Mouse (Mus musculus): ENCODE data around the gene Nudt8. TPM values are rescaled to one million over a fixed set of nuclear protein-coding genes. Genes with fewer than 3 reads are reported as not detected.
"Not testable (repeated sequence)": the region's sequence is repeated elsewhere in the genome, so short reads cannot be mapped to it uniquely, and the experiment has no call there.

The Nudt8 gene
- total RNA-seq (2021): 10 to 100 TPM in 1 of 2 experiments, 1 to 10 TPM in 1; 8.5 to 10.3 TPM
- long read RNA-seq, experiment 1, partial matches to known transcripts: 0 of 6 reads
- long read RNA-seq, experiment 1, other reads (novel, unspliced or antisense): 0 of 6 reads
- long read RNA-seq, experiment 2, transcript Nudt8-201 (4 exons, 787 nt): major isoform, 5 of 7 reads
- long read RNA-seq, experiment 2, partial matches to known transcripts: 0 of 7 reads
- long read RNA-seq, experiment 2, other reads (novel, unspliced or antisense): 0 of 7 reads

DNA sequence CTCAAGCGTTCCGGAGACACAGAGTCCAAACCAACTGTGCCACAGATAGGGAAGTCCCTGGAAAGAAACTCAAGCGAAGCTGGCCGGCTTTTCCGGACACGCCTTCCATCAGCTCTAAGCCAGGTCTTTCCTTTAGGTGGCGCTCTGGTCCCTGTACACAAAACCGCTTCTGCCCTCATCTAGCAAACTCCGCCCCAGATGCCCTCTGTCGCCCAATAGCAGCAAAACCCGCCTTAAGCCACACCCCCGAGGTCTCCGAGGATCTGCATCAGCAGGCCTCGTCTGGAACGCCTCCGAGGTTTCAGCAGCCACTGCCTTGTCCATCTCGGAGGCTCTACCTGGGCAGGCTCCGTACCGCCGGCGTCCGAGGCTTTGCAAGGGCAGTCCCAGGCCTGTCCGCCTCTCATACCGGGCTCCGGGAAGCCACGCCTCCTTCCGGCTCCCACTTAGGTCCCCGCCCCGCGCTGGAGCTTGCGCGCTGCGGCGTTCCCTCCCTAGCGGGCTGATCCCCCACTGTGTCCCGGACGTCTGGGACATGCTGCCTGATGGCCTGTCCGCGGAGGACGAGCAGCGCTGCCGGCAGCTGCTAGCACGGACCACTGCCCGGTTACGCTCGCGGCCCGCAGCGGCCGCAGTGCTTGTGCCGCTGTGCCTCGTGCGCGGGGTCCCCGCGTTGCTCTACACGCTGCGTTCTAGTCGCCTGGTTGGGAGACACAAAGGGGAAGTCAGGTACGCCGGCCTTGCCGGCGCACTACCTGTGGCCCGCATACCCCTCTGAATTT is at the start of gene Nudt8, which contains the start of gene Gm49405:
Nudt8 (plus strand) TSS at position 462 of the 782 bp plus-strand sequence.
Gm49405 (plus strand) TSS at position 508 of the 782 bp plus-strand sequence.
- intact Hi-C loops (cut with DNase I): no loop called here
- peak; percentile 94 to 97 for DNase-seq (ENCODE audit: low spot score in 2 of 2)

DNA sequence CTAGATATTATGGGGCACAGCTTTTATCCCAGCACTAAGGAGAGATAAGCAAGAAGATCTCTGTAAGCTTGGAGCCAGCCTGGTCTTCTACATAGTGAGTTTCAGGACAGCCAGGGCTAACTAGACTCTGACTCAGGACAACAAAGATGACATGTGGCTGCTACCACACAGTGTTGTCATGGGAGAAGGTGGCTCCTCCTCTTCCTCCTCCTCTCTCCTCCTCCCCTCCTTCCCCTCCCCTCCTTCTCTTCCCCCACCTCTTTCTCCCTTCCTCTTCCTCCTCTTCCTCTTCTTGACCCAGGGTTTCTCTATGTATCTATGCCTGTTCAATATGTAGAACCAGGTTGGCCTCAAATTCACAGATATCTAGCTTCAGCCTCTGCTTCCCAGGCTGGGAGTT is 48.9 kb upstream of the Nudt8 start:
- DNase-seq (ENCODE audit: low spot score in 2 of 2): no peak
- intact Hi-C loops (cut with DNase I): loop anchor here (10.0 kb wide), 1 partner anchor 133 kb away; the partner anchor contains the start of gene Cabp2

DNA sequence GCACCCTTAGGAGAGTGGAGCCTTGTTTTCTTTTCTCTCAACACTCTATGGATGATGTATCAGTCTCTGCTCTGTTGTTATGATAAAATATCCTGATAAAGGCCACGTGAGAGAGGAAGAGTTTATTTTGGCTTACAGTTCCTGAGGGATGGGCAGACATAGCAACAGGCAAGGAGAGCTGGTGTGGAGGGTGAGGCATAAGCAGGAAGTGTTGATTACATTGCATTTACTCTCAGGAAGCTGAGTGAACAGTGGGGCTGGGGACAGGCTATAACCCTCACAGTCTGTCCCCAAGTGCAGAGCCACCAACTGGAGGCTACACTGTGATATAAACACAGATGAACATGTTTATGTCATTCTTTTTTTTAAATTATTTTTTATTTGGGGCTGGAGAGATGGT is 48.3 kb upstream of the Nudt8 start:
- intact Hi-C loops (cut with DNase I): loop anchor here (10.0 kb wide), 1 partner anchor 133 kb away; the partner anchor contains the start of gene Cabp2
- DNase-seq (ENCODE audit: low spot score in 2 of 2): no peak

DNA sequence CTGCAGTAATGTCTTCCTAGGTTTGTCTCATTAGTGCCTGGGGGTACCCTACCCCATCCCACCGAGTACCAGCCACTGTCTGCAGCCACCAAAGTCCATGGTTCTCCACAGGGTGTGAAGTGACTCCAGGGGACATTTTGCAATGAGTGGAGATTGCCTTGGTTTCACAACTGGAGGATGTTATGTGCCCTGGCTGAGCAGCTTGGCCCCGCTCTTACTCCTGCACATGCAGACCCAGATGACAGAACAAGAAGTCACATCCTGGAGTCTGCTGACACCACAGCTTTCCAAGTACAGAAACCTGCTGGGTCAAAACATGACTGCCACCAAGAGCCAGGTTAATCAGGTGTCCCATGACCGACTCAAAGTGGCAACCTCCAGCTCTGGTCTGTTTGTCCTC is 45.3 kb upstream of the Nudt8 start:
- no peak for DNase-seq (ENCODE audit: low spot score in 2 of 2)
- intact Hi-C loops (cut with DNase I): loop anchor here (10.0 kb wide), 1 partner anchor 130 kb away; the partner anchor contains the start of gene Cabp2

DNA sequence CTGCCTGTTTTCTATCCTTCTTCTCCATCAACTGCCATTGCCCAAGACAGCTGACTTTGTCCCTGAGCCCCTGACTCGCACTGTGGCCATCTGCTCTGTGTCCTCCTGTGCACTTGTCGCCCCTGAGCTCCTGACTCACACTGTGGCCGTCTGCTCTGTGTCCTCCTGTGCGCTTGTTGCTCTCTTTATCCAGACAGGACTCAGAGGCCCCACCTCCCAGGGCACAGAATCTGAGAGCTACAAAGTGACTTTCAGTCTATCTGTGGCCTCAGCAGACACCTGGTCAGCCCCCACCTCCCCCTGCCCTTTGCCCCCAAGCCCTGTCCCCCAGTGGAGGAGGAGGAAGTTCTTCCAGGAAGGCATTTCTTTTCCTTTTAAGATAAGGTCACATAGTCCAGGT is 44.6 kb upstream of the Nudt8 start:
- DNase-seq (ENCODE audit: low spot score in 2 of 2): no peak
- intact Hi-C loops (cut with DNase I): loop anchor here (10.0 kb wide), 1 partner anchor 129 kb away; the partner anchor contains the start of gene Cabp2

DNA sequence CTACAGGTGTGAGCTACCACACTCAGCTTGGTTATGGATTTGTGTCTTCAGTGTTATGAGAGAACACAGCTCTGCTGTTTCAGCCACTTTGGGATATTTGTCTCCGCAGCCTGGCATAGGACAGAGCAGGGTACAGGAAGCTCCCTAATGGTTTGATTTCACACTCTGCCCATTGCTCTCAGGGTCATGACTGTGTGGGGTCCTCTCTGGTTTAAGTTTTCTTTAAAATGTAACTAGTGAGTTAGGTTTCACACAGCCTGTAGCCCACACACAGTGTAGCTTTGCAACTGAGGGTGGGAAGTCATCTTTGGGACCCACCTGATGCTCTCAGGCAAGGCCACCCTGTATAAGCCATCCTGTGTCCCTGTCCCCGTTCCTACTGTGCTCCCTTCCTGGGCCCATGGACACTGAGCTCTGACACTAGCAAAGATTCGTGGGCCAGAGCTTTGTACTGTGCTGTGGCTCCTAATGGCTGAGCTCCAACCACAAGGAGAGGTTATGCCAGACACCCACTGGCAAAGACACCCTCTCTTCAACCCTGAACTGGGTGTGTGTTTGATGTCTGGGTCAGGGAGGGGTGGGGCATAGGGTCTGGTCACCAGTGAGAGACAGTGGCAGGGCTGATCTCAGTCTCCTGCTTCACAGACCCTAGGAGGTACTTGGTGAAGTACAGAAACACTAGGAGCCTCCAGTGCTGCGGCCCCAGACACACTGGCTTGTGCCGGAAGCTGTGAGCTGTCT is 42.9 kb upstream of the Nudt8 start:
- DNase-seq (ENCODE audit: low spot score in 2 of 2): not testable (repeated sequence)
- intact Hi-C loops (cut with DNase I): loop anchor here (10.0 kb wide), 1 partner anchor 127 kb away; the partner anchor contains the start of gene Cabp2

DNA sequence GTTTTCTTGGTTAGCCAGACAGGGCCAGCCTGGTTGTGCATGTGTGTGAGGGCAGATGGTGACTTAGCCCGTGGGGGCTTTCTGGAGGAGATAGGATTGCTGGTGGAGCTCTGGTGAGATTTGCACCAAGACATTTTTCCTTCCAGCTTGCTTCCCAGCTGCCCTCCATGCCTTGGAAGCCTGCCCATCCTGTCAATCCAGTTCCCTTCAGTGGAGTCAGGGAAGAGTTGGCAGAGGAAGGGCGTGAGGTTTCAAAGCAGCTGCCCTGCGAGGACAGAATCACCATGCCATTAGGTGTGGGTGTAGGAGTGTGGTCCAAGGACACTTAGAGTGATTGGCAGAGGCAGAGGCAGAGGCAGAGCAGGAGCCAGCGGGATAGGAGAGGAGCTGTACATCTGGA is 41.9 kb upstream of the Nudt8 start, which contains the start of gene Aldh3b3:
Aldh3b3 (plus strand) TSS at position 176 of the 400 bp plus-strand sequence.
- no peak for DNase-seq (ENCODE audit: low spot score in 2 of 2)
- intact Hi-C loops (cut with DNase I): loop anchor here (10.0 kb wide), 1 partner anchor 126 kb away; the partner anchor contains the start of gene Cabp2

DNA sequence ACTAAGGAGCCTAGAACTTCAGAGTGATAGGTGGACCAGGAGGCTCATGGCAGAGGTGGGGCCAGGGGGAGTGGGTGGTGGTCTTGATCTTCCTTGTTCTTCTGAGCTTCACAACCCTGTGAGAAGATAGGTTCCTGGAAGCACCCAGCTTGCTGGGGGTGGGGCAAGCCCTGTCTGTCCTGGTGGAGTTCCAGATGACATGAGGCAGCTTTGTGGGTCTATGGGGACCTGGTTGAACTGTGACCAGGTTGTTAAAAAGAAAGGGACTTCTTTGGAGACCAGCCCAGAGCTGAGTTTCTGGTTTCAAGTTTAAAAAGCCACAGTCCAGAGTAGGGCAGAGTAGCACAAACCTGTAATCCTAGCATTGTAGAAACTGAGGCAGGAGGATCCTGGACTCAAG is 41.4 kb upstream of the Nudt8 start:
- no peak for DNase-seq (ENCODE audit: low spot score in 2 of 2)
- intact Hi-C loops (cut with DNase I): loop anchor here (10.0 kb wide), 1 partner anchor 126 kb away; the partner anchor contains the start of gene Cabp2

DNA sequence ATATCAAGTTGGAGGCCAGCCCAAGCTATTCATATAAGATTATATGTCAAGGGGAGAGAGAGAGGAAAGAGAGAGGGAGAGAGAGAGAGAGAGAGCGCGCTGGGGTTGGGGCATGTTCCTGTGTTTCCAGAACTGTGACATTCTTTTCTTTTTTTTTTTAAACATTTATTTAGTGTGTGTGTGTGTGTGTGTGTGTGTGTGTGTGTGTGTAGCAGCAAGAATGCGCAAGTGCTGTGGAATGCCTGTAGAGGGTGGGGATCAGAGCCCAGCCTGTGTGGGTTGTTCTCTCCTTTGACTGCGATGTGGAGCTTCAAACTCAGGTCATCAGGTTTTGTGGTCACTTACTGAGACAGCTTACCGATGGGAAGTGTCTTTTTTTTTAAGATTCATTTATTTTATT is 40.2 kb upstream of the Nudt8 start:
- intact Hi-C loops (cut with DNase I): no loop called here
- no peak for DNase-seq (ENCODE audit: low spot score in 2 of 2)

DNA sequence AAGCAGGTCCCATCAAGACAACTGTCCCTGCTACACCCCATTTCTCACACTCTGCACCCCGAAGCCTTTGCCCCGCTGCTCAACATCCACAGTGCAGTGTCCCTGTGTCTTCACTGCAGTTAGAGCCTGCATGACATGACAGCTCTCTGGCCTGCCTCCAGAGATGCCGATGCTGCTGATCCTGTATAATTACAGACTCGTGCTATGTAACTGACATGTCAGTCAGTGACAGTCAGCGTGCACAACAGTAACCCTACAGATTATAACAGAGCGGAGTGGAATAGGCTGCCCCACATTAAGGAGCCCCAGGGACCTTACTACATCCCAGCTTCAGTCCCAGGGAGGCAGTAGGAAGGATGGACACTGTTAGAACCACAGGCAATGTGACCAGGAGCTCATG is 38.6 kb upstream of the Nudt8 start:
- intact Hi-C loops (cut with DNase I); DNase-seq (ENCODE audit: low spot score in 2 of 2): not testable (repeated sequence)

DNA sequence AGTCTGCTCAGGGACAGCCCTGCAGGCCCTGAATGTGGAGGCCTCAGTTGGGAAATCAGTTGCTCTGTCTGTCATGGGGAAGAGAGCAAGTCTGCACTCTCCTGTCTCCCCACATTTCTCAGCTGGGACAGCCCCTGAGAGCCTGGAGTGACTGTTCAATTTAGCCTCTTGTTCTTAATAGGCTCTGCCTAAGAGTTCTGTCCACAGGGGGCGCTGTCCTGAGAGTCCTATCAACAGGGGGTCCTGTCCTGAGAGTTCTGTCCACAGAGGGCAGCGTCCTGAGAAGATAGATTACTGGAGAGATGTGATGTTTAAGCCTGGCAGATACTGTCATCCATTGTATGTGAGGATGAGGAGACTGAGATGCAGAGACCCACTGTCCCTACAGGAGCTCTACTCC is 37.9 kb upstream of the Nudt8 start:
- peak in 1 of 2 experiments; percentile 28 for DNase-seq (ENCODE audit: low spot score in 2 of 2)
- intact Hi-C loops (cut with DNase I): no loop called here

DNA sequence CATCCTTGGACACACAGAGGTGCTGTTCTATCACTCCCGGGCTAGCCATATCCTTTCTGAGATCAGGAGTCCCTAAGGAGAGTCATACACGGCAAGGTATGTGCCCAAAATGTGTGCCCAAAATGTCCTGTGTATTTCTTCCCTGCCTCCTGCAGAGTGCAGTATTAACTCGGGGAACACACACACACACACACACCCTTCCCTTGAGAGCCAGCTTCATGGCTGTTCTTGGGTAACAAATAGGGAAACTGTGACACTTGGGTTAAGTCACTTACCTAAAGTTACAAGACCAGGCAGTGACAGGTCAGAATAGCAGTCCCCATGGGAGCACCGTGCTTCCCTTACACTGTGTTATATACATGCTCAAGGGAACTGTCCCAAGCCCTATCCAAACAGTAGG is 36.4 kb upstream of the Nudt8 start:
- no peak for DNase-seq (ENCODE audit: low spot score in 2 of 2)
- intact Hi-C loops (cut with DNase I): no loop called here

DNA sequence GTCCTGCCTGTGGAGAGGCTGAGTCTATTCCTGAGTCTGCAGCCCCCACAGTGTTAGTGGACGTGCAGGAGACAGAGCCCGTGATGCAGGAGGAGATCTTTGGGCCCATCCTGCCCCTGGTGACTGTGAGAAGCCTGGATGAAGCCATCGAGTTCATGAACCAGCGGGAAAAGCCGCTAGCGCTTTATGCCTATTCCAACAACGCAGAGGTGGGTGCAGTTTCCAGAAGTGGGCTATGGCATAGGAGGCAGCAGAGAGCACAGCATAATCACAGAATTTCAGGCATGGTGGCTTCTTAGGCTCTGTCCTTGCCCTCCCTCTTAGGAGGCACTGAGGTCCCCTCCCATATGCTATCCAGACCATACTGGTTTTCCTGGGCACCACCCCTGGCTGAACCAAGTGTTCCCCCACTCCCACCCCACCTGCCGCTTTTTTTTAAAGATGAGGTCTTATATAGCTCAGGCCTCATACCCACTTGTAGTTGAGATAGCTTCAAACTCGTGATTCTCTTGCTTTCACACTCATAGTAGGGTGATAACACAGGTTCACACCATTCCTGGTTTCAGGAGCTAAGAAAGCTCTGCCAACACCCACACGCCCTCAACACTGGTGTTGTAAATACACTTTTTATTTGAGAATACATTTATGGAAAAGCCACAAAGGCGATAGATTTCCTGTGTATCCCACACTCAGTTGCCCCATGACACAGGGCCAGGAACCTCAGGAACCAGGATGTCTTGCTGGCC is 33.9 kb upstream of the Nudt8 start:
- intact Hi-C loops (cut with DNase I): no loop called here
- peak in 1 of 2 experiments; percentile 45 for DNase-seq (ENCODE audit: low spot score in 2 of 2)

DNA sequence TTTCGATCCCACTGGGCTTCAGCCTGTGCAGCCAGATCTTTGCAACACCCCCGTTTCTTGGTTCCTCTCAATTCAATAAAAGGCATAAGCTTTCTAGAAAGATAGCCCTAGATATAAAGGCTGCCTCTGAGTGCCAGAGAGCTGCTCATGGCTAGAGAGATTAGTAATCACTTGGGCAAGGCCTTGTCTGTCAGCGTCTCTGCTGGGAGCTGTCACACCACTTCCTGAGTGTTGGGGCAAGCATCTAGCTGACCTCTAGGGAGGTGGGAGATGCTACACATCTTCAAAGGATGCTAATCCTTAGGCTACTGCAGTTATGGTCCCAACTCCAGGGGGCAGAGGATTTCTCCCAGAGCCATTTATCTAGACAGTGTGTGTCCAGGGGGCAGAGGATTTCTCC is 33.1 kb upstream of the Nudt8 start:
- intact Hi-C loops (cut with DNase I): no loop called here
- DNase-seq (ENCODE audit: low spot score in 2 of 2): no peak

DNA sequence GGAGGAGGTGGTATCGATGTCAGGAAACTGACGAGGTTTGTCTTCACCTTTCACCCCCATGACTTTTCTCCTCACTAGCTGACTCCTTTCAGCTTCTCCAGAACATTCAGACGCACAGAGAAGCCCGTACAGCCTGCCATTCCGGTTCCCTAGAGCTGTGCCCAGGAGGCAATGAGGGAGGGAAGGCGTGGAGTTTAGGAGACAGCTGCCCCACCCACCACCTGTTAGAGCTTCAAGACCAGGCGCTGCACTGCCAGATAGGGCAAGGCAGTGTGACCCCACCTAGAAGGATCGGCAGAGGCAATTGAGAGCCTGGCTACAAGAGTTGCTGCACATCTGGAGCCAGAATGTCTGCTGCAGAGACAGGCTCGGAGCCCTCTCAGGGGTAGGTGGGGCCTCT is 28.2 kb upstream of the Nudt8 start, which contains the start of gene Aldh3b2:
Aldh3b2 (plus strand) TSS at position 100 of the 400 bp plus-strand sequence.
- DNase-seq (ENCODE audit: low spot score in 2 of 2): no peak
- intact Hi-C loops (cut with DNase I): no loop called here

DNA sequence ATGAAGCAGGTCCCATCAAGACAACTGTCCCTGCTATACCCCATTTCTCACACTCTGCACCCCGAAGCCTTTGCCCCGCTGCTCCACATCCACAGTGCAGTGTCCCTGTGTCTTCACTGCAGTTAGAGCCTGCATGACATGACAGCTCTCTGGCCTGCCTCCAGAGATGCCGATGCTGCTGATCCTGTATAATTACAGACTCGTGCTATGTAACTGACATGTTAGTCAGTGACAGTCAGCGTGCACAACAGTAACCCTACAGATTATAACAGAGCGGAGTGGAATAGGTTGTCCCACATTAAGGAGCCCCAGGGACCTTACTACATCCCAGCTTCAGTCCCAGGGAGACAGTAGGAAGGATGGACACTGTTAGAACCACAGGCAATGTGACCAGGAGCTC is 25.8 kb upstream of the Nudt8 start:
- DNase-seq (ENCODE audit: low spot score in 2 of 2); intact Hi-C loops (cut with DNase I): not testable (repeated sequence)

DNA sequence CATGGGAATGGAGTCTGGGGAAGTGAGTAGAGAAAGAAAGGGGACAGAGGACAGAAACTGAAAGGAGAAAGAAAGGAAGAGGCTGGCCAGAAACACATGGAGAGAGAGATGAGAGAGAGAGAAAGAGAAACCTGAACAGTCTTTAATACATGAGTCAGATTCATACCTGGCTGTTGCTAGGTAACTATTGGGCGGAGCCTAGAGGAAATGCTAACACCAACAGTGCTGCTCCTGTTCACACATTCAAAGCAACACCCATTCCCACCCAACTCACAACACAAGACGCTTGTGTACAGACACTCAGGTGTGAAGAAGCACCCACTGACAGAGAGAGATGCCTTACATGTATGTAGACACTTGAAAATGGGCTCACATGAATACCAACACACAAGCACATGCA is 24.5 kb upstream of the Nudt8 start:
- intact Hi-C loops (cut with DNase I): no loop called here
- no peak for DNase-seq (ENCODE audit: low spot score in 2 of 2)

DNA sequence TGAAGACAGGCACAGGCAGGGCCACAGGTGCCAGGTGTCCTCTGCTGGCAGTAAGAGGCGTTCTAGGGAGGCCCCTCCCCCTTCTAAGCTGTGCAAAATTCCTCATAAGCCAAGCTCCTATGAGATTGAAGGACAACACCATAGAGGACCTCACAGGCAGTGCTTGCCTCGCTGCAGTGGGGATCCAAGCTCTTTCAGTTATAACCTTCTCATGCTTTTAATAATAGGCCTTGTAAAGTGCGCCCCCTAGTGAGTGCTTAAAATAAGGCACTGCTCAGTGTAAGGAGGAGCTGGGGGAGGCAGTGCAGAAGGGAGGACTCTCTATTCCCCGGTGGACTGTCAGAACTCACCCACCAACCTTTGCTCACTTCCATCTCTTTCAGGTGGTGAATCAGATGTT is 20.1 kb upstream of the Nudt8 start:
- intact Hi-C loops (cut with DNase I): loop anchor here (2.0 kb wide), 1 partner anchor 34 kb away; no protein-coding TSS in a partner anchor
- DNase-seq (ENCODE audit: low spot score in 2 of 2): peak; percentile 88 to 93

DNA sequence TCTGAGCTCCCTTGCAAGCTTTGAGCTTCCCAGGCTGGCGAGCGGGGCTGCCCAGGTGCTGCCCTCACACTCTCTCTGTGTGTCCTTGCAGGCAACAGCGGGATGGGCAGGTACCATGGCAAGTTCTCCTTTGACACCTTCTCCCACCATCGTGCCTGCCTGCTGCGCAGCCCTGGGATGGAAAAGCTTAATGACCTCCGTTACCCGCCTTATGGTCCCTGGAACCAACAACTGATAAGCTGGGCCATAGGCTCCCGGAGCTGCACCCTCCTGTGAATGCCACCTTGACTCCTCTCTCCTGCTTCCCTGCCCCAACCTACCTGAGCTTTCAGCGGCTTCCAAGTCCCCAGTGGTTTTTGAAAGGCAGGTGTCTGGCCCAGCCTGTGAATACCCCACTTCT is 19.5 kb upstream of the Nudt8 start:
- intact Hi-C loops (cut with DNase I): loop anchor here (2.0 kb wide), 1 partner anchor 34 kb away; no protein-coding TSS in a partner anchor
- DNase-seq (ENCODE audit: low spot score in 2 of 2): no peak

Data from left cerebral cortex, postnatal 14 days (tissue).